Mouse (Mus musculus) kidney, postnatal 4 days (tissue): ENCODE measurements around the gene Mtfr2.
A peak's percentile ranks its signal among the peaks of the same experiment; 100 is the strongest.

Experiments used
- DNase-seq, 2 experiments: peaks; one replicate each; pipeline ENCODE4 v3.0.0; 2021; ENCODE audit warnings: mixed read lengths in 2 of 2

The Mtfr2 gene

GRCm38 (mm10) chr10:20379071-20379735, 31.6 kb downstream of the Mtfr2 start:
- DNase-seq: no peak

DNA sequence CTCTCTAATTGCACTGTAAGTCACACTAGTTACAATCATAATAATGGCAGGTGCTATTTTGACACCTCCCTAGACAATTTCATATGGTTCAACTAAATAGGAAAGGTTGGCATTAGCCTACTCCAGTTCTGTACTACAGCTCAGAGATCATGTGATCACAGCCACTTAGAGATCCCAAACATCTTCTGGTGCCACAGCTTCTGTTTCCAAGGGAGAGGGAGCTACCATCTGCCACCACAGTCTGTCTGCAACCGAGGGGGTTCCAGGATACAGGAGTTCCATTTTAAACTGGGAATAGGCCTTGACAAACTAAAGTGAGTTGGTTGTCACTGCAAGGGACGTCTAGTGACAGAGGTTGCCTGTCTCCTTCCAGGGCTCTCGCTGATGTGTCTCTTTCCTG, 33.2 kb downstream of the Mtfr2 start:
- DNase-seq: no peak

GRCm38 (mm10) chr10:20381352-20381751, 33.8 kb downstream of the Mtfr2 start:
- DNase-seq: no peak

GRCm38 (mm10) chr10:20382807-20383419, 35.3 kb downstream of the Mtfr2 start:
- no peak for DNase-seq

DNA sequence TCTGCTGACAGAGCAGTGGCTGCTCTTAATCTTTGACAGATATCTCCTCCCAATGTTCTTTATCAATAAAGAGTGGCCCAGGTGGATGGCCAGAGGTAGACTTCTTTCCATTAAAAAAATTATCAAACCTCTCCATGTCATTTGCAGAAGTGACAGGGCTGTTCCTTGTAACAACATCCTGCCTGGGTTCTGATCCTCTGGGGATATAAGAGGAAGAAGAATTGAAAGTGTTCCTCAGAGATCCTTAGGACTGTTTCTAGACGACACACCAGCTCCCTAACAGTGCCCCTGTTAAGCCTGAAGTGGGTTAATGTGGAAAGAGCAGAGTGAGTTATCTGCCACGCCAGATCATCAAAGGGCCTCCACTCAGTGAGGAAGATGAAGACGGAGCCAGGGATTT, 43.0 kb downstream of the Mtfr2 start:
- no peak for DNase-seq

DNA sequence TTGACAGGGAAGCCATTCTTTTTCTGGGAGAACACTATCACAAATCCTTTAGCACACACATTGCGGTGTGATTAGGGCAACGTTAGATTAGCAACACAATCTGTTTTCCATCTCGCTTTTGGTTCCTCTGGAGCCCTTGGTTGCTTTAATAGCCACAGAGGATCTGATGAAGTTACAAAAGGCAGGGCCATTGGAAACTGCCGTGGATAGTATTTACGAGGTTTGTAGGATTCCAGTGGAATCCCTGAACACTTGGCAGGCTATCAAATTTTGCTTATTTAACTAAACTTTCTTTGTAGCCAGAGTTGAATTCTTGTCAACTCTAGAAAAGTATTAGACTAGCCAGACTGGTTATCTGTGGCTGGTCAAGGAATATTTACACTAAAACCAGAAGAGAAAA, 47.2 kb downstream of the Mtfr2 start:
- no peak for DNase-seq

- DNase-seq: no peak
These were observed 48.2 kb downstream of the Mtfr2 start for GRCm38 (mm10) chr10:20395778-20396177.

GRCm38 (mm10) chr10:20398224-20398623, 50.7 kb downstream of the Mtfr2 start:
- DNase-seq: no peak

DNA sequence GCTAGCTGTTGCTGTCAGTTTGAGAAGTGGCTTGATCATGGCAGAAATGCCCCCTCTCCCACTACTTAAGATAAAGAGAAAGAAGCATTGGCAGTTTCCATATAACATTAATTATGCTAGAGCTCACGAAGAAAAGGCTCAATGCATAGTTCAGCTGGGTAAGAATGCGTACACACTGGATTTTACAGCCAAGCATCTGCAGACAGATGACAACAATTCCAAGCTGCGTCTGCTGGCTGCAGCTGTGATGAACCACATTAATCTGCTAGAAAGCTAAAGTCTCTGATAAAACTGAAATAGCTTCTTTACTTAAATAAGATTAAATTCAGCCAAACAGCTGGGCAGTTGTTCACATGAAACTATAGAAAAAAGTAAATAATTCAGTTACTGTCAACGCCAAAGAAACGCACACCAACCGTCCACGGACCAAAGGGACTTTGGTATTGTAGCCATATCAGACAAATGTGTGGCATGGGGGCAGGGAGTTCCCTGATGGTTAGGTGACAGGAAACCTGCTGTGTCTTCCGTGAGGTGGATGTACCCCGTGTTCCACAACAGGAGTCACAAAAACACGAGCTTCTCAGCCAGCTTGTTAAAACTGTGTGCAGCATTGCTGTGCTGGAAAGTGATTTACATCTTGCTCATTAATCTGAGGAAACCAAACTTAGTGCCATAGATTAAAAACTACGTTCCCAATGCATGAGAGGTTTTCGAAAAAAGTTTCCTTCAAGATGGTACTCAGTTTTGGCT, 51.2 kb downstream of the Mtfr2 start:
- peak in 1 of 2 experiments; percentile 6 for DNase-seq

- DNase-seq: no peak
These were observed 52.8 kb downstream of the Mtfr2 start for GRCm38 (mm10) chr10:20400406-20400805.

DNA sequence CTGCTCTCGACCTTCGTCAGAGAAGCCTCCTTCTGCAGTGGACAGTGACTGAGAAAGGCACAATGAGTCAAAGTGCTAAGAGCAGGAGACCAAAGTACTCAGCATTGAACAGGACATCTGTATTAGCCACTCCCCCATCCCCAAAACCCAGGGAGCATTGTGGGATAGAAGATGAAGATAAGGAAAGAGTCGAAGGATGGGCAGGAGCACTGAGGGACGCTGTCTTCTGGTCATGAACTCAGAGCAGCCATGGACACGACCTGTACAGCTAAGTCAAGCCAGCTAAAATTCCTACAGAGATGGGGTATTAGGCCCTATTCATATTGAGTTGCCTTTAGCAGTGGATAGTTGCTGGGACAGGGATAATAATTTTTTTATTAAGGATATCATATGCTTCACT, 55.4 kb downstream of the Mtfr2 start:
- DNase-seq: no peak

GRCm38 (mm10) chr10:20405471-20405870, 57.9 kb downstream of the Mtfr2 start:
- peak; percentile 70 to 75 for DNase-seq

DNA sequence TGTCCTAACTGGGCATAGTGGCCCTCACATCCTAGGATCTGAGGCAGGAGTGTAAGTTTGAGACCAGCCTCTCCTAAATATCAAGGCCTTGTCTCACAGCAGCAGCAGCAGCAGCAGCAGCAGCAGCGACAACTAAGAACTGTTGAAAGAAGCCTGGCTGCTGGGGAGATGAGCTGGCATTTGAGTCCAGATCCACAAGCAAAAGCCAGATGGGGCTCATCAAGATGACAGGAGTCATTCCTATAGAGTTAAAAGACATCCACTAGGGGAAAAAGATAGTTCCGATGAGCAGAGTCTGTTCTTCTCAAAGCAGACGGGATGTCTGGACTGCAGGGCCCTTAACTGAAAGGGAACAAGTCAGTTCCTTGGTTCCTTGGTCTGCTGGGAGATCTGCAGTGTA, 60.8 kb downstream of the Mtfr2 start:
- peak in 1 of 2 experiments; percentile 16 for DNase-seq

DNA sequence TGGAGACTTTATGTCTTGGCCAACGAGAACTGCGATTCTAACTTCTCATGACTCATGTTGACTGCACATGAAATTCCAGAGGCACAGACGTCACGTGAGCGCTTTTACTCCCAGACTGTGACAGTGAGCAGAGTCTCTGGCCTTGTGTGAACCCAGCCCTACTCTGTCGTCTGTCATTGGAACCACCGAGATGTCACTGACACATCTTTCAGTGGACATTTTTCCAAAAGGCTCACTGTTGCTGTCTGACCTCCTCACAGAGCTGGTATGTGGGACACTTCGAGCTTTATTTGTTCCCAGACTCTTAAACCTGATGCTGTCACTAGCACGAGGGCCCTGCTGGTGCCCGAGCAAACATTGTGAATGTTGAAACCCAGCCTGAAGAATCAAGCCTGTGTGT, 61.6 kb downstream of the Mtfr2 start:
- DNase-seq: no peak
